Mouse (Mus musculus): ENCODE results near the gene Otub1. TPM values are rescaled to one million over a fixed set of nuclear protein-coding genes. Genes with fewer than 3 reads are reported as not detected.

Otub1 gene
- total RNA-seq (2012; rRNA removed) (103 and 106 TPM in 2 replicates), polyA plus RNA-seq (2012; ENCODE audit: insufficient read depth in 1 of 2, insufficient read length in 2 of 2, low read depth in 1 of 2, low replicate concordance in 2 of 2, missing spikeins in 1 of 2) (100 to 1,000 TPM; 194 to 285 TPM)

GRCm38 (mm10) chr19:7205753-7206736 lies at the start of gene Otub1:
Gene Otub1, minus strand, starts transcription at chr19:7206316.
- Histone ChIP-seq H3K36me3 (ENCODE audit: control insufficient read depth in 1 of 2, insufficient read depth in 2 of 2, low read length in 2 of 2) (peaks cover 0 to 14% of the 10 kb centered on the region in 2 experiments; a peak in 2 of 4 replicates), H3K27ac (ENCODE audit: control insufficient read depth, low read depth, low read length) (peak within 1 kb of the TSS; percentile 98), H3K9me3 (replicated peaks; ENCODE audit: insufficient read depth, low read length) (no peaks in the 10 kb centered on the region), H3K4me1 (ENCODE audit: control insufficient read depth in 1 of 2, insufficient read depth in 2 of 2, low read length in 2 of 2) (peaks cover 2 to 13% of the 10 kb centered on the region in 2 experiments; a peak in 3 of 4 replicates), H3K27me3 (ENCODE audit: control insufficient read depth in 1 of 2, insufficient read depth in 2 of 2, low read length in 2 of 2) (no peaks in the 10 kb centered on the region), H3K4me3 (ENCODE audit: control insufficient read depth in 1 of 2, insufficient read depth in 1 of 2, low read depth in 2 of 2, low read length in 2 of 2) (peak within 1 kb of the TSS; percentile 93 to 98), H3K79me2 (ENCODE audit: control insufficient read depth, insufficient read depth, low read length, poor library complexity) (peaks cover 23% of the 10 kb centered on the region), H3K9ac (ENCODE audit: control insufficient read depth, low read depth, low read length, poor library complexity, severe bottlenecking) (peak within 1 kb of the TSS; percentile 90)
- peak; percentile 97 for DNase-seq (ENCODE audit: low read depth, low spot score)
- TF ChIP-seq MAZ (IDR thresholded peaks at IDR 0.05; ENCODE audit: low read depth, low read length) (peak; percentile 99), TAL1 (IDR thresholded peaks at IDR 0.05; ENCODE audit: low read length) (no peak), ZC3H11A (IDR thresholded peaks at IDR 0.05; ENCODE audit: low read depth, low read length) (no peak), RCOR1 (IDR thresholded peaks at IDR 0.05; ENCODE audit: low read depth, low read length) (peak; percentile 71), E2F4 (IDR thresholded peaks at IDR 0.05; ENCODE audit: borderline replicate concordance, low read depth, low read length) (no peak; the same call in 1 of the 2 replicates), MYC (IDR thresholded peaks at IDR 0.05; ENCODE audit: low read depth, low read length) (peak; percentile 78), KAT2A (conservative IDR thresholded peaks at IDR 0.05; ENCODE audit: low read depth, low read length) (peak; percentile 71; the same call in 1 of the 2 replicates), POLR2AphosphoS5 (IDR thresholded peaks at IDR 0.05; ENCODE audit: borderline replicate concordance, low read depth, low read length) (no peak), POLR2AphosphoS2 (IDR thresholded peaks at IDR 0.05; ENCODE audit: low read length) (no peak; the same call in none of the 2 replicates), ZKSCAN1 (IDR thresholded peaks at IDR 0.05; ENCODE audit: low read depth, low read length) (no peak), UBTF (IDR thresholded peaks at IDR 0.05; ENCODE audit: borderline replicate concordance, insufficient read depth, low read depth, low read length) (no peak), GABPA (IDR thresholded peaks at IDR 0.05; ENCODE audit: low read depth, low read length) (no peak), USF1 (IDR thresholded peaks at IDR 0.05; ENCODE audit: low read depth, low read length) (peak; percentile 51; the same call in 1 of the 2 replicates), CHD2 (IDR thresholded peaks at IDR 0.05; ENCODE audit: low read length) (peak; percentile 57; the same call in 1 of the 2 replicates), RAD21 (IDR thresholded peaks at IDR 0.05; ENCODE audit: low read depth, low read length) (no peak), CHD1 (IDR thresholded peaks at IDR 0.05; ENCODE audit: low read depth, low read length) (0 out of 2 replicates have a peak, but pooled peaks have one; percentile 88), ZMIZ1 (IDR thresholded peaks at IDR 0.05; ENCODE audit: low read depth, low read length) (peak; percentile 86), TCF12 (IDR thresholded peaks at IDR 0.05; ENCODE audit: low read depth, low read length) (peak; percentile 66), MAX (IDR thresholded peaks at IDR 0.05; ENCODE audit: low read length) (peak; percentile 79), ELF1 (IDR thresholded peaks at IDR 0.05; ENCODE audit: low read depth, low read length) (peak; percentile 96), GATA1 (IDR thresholded peaks at IDR 0.05; ENCODE audit: low read depth, low read length) (no peak), CTCF (IDR thresholded peaks at IDR 0.05 in 2 of 3, conservative IDR thresholded peaks at IDR 0.05 in 1 of 3; ENCODE audit: control insufficient read depth in 1 of 3, insufficient read depth in 1 of 3, low read depth in 2 of 3, low read length in 3 of 3, poor library complexity in 1 of 3, severe bottlenecking in 1 of 3) (peak in 2 of 3 experiments; percentile 5 to 9; a peak in 1 of 6 replicates), SIN3A (IDR thresholded peaks at IDR 0.05; ENCODE audit: low read length) (peak; percentile 93; the same call in 1 of the 2 replicates), HCFC1 (IDR thresholded peaks at IDR 0.05; ENCODE audit: low read depth, low read length) (peak; percentile 89), JUND (IDR thresholded peaks at IDR 0.05; ENCODE audit: low read depth, low read length) (no peak), NRF1 (IDR thresholded peaks at IDR 0.05; ENCODE audit: insufficient read depth, low read depth, low read length, poor library complexity, severe bottlenecking) (0 out of 2 replicates have a peak, but pooled peaks have one; percentile 17), BHLHE40 (IDR thresholded peaks at IDR 0.05; ENCODE audit: borderline replicate concordance, low read depth, low read length) (no peak), MAFK (IDR thresholded peaks at IDR 0.05; ENCODE audit: borderline replicate concordance, low read depth, low read length) (no peak), MXI1 (IDR thresholded peaks at IDR 0.05; ENCODE audit: low read depth, low read length) (peak; percentile 94), ETS1 (IDR thresholded peaks at IDR 0.05; ENCODE audit: low read depth, low read length) (peak; percentile 56), POLR2A (IDR thresholded peaks at IDR 0.05; ENCODE audit: control insufficient read depth in 1 of 2, insufficient read depth in 1 of 2, low read depth in 1 of 2, low read length in 2 of 2, poor library complexity in 1 of 2) (peak; percentile 77 to 93), ZNF384 (IDR thresholded peaks at IDR 0.05; ENCODE audit: low read depth, low read length) (no peak), NELFE (IDR thresholded peaks at IDR 0.05; ENCODE audit: low read depth, low read length) (peak; percentile 95), MEF2A (IDR thresholded peaks at IDR 0.05; ENCODE audit: extremely low read depth, insufficient replicate concordance, low read depth, low read length, poor library complexity, severe bottlenecking) (no peak)
